Mouse (Mus musculus) WW6 (cell line): ENCODE measurements at regions not wholly inside any gene's neighbourhood (a gene's known extent, or its start where the extent isn't known, plus 50 kb on each side); places are given as distances from the start of the nearest gene placed in this dataset.

Source experiments
- DNase-seq: peaks from one replicate; pipeline ENCODE4 v3.0.0-alpha.2; 2013; ENCODE audit warnings: low read depth, low spot score

DNA sequence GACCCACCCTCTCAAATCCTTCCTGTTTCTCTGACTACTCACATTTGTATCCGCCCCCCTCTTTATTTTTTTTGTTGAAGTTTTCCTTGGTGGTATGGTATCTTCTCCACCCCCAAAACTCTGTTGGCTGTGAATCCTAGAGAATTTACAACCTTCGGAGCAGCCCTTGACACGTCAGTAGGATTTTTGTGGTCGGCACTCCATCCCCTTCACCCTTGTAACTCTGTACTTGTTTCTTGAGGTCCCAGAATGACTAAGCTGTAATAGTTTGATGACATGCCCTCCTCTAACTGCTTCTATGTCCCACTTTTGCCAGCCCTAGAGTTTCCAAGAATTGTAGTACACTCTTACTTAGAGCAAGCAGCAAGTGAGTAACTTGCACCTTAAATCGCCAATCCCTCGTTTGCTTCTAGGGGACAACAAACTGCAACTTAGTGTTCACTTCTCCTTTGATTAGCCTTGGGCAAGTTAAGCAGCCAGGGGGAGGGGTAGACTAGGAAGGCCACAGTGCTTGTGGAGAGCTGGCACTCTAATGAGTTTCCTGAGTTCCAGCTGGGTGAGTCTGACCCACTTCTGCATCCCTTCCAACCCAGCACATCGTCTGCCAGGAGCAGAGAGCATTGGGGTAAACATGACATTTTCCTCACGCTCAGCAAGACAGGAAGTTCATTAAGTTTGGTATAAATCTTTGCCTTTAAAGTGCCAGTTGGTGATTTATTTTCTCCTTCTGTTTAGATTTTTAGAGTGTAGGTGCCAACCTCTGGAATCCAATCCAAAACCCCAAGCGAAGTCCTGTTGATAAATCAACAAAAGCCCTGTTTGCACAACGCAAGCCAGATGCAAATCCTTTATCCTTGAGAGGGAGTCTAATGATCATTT, 118.7 kb downstream of the Foxa2 start:
- DNase-seq: no peak

- no peak for DNase-seq
Observed at GRCm38 (mm10) chr2:147926861-147927260, 119.9 kb downstream of the Foxa2 start.

GRCm38 (mm10) chr2:147907341-147907740, 139.4 kb downstream of the Foxa2 start:
- no peak for DNase-seq

GRCm38 (mm10) chr2:147905759-147906740, 140.7 kb downstream of the Foxa2 start:
- no peak for DNase-seq

DNA sequence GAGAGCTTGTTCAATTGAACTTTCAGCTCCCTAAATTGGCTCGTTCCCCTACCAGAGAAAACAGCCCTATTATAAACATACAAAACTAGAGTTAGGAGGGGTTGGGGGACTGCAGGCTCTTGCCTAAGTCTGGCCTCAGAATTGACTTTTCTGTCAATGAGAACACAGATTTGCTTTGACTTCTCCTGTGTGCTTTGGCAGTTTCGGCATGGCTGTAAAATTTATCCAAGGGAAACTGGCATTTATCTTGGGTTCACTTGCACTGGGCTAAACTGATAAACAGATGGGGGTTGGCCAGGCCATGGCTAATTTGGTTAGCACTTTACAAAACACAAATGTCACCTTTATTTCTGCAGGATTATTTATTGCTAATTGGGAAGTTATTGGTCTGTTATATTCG, 141.7 kb downstream of the Foxa2 start:
- DNase-seq: no peak

- no peak for DNase-seq
Observed at GRCm38 (mm10) chr2:147899236-147899635, 147.5 kb downstream of the Foxa2 start.

- no peak for DNase-seq
Observed at GRCm38 (mm10) chr2:147895691-147896090, 151.1 kb downstream of the Foxa2 start.

DNA sequence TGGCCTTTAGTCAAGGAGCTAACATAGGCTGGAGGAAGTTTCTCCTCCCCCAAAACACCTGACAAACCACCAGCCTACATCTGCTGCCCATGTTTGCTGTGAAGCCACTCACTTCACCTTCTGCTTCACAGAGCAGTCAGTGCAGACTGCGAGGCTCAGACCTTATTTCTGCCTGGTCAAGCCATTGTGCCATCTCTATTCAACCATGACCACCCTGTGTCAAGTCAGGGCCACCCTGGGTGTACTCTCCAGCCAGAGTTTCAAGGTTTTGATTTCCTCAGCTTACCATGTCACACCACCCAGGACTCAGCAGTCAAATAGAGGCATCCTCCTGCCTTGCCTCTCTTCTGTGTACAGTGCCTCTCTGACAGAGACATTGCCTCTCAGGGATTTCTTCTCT, 152.6 kb downstream of the Foxa2 start:
- no peak for DNase-seq

DNA sequence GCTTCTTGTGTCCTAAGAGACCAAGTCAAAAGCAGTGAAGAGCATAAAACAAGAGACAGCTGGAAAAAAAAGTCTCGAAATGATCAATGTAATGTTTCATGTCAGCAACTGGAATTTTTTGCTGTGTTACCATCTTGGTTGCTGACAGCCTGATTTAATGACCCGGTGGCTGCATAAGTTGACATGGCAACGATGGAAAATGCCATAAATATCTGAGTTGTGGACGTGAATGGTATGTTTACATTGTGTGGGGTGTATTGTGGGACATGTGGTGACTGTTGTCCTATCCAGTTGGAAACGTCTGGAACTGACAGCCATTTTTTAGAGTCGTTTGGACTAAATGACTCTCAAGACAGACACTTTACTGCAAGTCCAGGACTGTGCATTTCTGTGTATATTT, 160.6 kb downstream of the Foxa2 start:
- DNase-seq: no peak

DNA sequence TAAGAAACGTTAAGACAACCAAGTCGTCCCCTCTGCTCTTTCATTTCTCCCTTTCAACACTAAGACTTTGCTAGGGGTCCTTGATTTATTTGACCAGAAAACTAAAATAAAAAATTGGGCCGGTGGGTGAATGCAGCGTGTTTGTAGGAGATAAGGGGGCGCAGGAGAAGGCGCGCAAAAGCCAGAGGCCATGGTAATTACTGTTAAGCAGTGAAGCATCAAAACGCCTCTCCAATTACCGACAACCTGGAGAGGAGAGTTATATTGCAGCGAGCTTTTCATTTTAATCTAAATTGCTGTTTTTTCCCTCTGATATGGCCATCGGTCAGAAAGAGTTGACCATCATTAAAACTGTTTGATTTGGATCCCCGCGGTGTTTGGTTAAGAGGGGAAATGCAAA, 168.9 kb downstream of the Foxa2 start:
- DNase-seq: no peak

- DNase-seq: no peak
Observed at GRCm38 (mm10) chr2:147877543-147877904, 169.2 kb downstream of the Foxa2 start.

- DNase-seq: no peak
Observed at GRCm38 (mm10) chr2:147876708-147877542, 169.8 kb downstream of the Foxa2 start.

- no peak for DNase-seq
Observed at GRCm38 (mm10) chr2:147872972-147873371, 173.8 kb downstream of the Foxa2 start.

GRCm38 (mm10) chr2:147851186-147851802, 195.5 kb downstream of the Foxa2 start:
- DNase-seq: no peak

DNA sequence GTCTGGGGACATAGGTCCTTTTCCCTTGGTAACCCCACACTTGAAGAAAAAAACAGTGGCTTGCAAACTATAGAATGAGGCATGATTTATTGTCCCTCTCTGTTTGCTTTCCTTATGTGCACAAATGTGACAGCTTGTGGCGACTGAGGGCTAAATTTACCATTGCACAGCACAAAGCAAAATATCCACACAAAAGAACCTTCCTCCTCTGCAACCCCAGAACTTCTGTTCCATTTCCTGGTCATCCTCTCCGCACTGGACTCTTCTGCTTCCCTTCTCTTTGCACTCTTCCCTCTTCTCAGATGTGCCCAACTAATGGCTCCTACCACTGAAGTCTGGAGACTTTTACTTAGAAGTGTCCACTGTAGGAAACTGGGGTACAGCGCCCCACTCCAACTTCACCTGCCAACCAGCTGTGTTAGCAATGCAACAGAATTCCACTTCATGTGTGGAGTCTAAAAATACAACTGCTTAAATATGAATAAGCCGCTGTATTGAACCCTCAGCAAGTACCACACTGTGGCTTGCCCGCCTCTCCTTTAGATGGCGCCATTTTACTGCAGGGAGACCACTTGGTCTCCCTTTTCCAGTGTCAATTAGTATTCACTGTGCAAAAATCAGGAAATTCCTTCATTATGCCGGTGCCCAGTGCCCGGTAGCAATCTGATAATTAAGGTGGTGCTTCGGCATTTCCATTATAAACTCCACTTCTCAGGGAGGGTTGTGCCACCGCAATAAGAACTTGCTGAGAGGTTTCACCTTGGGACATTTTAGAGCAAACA, 199.6 kb downstream of the Foxa2 start:
- no peak for DNase-seq

DNA sequence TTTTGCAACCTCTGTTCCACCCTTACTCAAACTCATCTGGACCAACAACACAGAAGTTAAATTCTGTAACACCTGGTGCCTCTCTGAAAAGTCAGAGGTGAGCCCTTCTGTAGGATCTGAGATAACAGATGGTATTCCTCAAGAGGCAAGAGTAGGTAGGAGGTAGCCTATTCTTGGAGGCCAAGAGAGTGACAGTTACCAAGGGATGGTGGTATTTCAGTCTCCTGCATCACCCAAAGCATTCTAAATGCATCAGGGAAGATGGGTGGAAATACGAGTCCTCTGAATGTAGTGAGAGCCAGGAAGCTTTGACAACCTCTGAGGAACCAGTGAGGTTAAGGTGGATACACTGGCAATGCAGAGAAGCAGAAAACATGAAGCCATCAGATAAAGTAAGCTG, 201.5 kb downstream of the Foxa2 start:
- DNase-seq: no peak

DNA sequence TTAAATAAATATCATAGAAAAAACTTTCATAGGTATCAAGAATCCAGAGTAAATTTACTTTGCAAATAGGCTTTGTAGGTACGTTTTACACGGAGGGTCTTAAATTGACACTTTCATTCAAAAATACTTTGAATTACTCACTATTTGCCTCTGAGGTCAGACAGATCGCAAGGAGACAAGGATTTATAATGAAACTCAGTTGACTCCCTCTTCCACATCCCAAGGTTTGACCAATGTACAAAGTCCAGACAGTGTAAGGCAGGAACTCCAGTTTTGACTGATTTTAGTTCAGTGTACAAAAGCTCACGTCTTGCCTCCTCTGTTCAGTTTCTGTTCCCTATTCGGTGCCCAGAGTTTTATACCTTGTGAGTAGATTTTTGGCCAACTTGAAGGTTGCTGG, 205.8 kb downstream of the Foxa2 start:
- no peak for DNase-seq

DNA sequence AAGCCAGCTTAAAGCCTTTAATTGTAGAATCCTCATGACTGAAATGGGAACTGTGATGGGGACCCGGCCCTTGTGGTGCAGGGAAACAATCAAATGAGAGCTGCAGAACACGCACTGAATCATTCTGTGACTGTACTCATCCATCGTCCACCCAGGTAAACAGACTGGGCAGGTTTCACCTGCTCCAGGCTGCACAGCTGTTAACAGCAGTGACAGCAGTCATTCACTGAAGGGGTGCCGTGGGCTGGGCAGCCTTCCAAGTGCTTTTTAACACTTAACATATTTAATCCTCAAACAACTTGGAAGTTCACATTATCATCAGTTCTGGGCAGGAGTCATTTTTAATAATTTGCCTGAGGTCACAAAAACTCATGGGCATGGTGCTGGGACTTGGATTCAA, 208.2 kb downstream of the Foxa2 start:
- no peak for DNase-seq

DNA sequence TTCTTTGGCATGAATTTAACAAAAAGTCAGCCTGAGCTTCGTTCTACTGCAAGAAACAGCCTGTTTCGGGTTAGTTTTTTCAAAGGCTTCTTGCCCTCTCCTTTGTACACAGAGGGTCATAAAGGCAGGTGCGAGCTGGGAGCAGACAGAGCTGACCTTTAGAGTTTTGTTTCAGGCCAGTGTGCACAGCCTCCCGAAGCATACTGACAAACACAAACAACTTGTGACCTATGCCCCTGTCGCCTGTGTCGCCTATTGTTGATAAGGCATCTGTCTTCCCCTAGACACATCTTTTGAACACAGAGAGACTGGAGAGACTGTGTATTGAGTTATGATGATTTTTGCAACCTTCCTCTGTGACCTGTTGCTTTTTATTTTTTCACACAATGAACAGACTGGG, 216.2 kb downstream of the Foxa2 start:
- no peak for DNase-seq

DNA sequence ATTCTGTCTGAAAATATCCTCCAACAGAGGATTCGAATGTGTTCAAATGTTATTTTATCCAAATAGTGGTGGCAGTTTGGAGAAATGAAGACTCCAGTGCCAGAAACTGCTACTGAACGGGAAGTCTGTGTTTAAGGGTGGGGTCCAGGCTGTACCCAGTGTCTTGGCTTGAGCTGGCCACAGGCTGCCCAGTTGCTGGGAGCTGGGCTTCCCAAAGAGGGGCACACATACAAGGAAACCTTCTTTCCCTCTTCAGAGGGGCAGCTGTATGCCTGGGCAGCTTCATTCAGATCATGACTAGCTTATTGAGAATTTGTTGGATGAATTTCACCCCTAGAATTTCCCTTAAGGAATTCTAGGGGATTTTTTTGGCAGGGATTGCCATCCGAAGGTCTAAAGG, 229.8 kb downstream of the Foxa2 start:
- DNase-seq: no peak
